Mouse (Mus musculus) limb, embryonic 14.5 days (tissue): ENCODE measurements at regions not wholly inside any gene's neighbourhood (a gene's known extent, or its start where the extent isn't known, plus 50 kb on each side); places are given as distances from the start of the nearest gene placed in this dataset.

ENCODE experiments used
- ATAC-seq: fragments of 200-750 bp; cut with Nextera tagmentation; 2 replicates; pipeline ENCODE4 v1.8.0; 2017; ENCODE audit warnings: low read depth, moderate number of reproducible peaks, moderate TSS enrichment; ENCODE audit not compliant: low FRiP score
- DNase-seq: peaks from one replicate; pipeline ENCODE4 v3.0.0-alpha.2; 2015; ENCODE audit warnings: low spot score
- H3K27ac ChIP-seq: fragments of 300-500 bp; sonication (generic); replicated peaks from 2 replicates; pipeline ENCODE4 v1.5.1; 2014; ENCODE audit warnings: low read depth, mild to moderate bottlenecking, low read length, moderate library complexity, mixed read lengths
- H3K27me3 ChIP-seq: fragments of 300-500 bp; sonication (generic); 2 replicates; pipeline ENCODE4 v1.6.1; 2014; ENCODE audit warnings: low read length, mixed read lengths; ENCODE audit not compliant: control insufficient read depth, insufficient read depth
- H3K36me3 ChIP-seq: fragments of 300-500 bp; sonication (generic); 2 replicates; pipeline ENCODE4 v1.6.1; 2014; ENCODE audit warnings: mild to moderate bottlenecking, low read length, moderate library complexity, mixed read lengths; ENCODE audit not compliant: control insufficient read depth, insufficient read depth
- H3K4me1 ChIP-seq: fragments of 300-500 bp; sonication (generic); 2 replicates; pipeline ENCODE4 v1.6.1; 2014; ENCODE audit warnings: antibody characterized with exemption, low read length, mixed read lengths; ENCODE audit not compliant: control insufficient read depth, insufficient read depth
- H3K4me2 ChIP-seq: fragments of 300-500 bp; sonication (generic); replicated peaks from 2 replicates; pipeline ENCODE4 v1.6.1; 2014; ENCODE audit warnings: low read depth, mild to moderate bottlenecking, low read length, moderate library complexity; ENCODE audit not compliant: severe bottlenecking
- H3K4me3 ChIP-seq: fragments of 300-500 bp; sonication (generic); replicated peaks from 2 replicates; pipeline ENCODE4 v1.5.1; 2014; ENCODE audit warnings: low read length
- H3K9ac ChIP-seq: fragments of 300-500 bp; sonication (generic); 2 replicates; pipeline ENCODE4 v1.6.1; 2014; ENCODE audit warnings: mild to moderate bottlenecking, low read depth, low read length, moderate library complexity; ENCODE audit not compliant: severe bottlenecking
- H3K9me3 ChIP-seq: fragments of 300-500 bp; sonication (generic); 2 replicates; pipeline ENCODE4 v1.6.1; 2016; ENCODE audit warnings: low read length; ENCODE audit not compliant: control insufficient read depth
- POLR2A ChIP-seq: fragments of 200-500 bp; IDR thresholded peaks from 2 replicates; pipeline ENCODE4 v1.8.0; 2012; ENCODE audit warnings: inconsistent platforms, mild to moderate bottlenecking, moderate library complexity, borderline replicate concordance; ENCODE audit not compliant: insufficient read depth, insufficient read length; ENCODE audit errors: extremely low read depth
- WGBS: fragments of 180-500 bp; shearing (Covaris S2); extraction: QIAGEN DNeasy Blood & Tissue Kit; methylation state at CpG from one replicate; pipeline ENCODE4 v1.1.7; 2014; 5-methylcytosine and 5-hydroxymethylcytosine counted together

- Histone ChIP-seq H3K9me3 (no peaks in the 10 kb centered on the region), H3K27me3 (no peaks in the 10 kb centered on the region), H3K4me2 (no peak overlapping the region), H3K9ac (no peak overlapping the region), H3K36me3 (no peaks in the 10 kb centered on the region), H3K4me1 (no peaks in the 10 kb centered on the region), H3K27ac (no peak overlapping the region), H3K4me3 (no peak overlapping the region)
- 86% methylated on average over 4 of the region's 4 CpGs for WGBS
- TF ChIP-seq POLR2A, result no peak
- ATAC-seq (no peak), DNase-seq (no peak)
Observed at GRCm38 (mm10) chr13:37550584-37550983, 205.6 kb downstream of the Ly86 start.

GRCm38 (mm10) chr13:37553392-37553791 lies 208.4 kb downstream of the Ly86 start:
- 39% methylated on average over 5 of the region's 5 CpGs for WGBS
- no peak for TF ChIP-seq POLR2A
- ATAC-seq, result no peak

GRCm38 (mm10) chr13:37557183-37557582 lies 212.2 kb downstream of the Ly86 start:
- DNase-seq, result no peak
- 90% methylated on average over 4 of the region's 8 CpGs for WGBS
- ATAC-seq, result no peak

More at GRCm38 (mm10) chr13:37553392-37553791, 208.4 kb downstream of the Ly86 start:
- Histone ChIP-seq H3K9ac (no peak overlapping the region), H3K4me1 (no peaks in the 10 kb centered on the region), H3K4me2 (no peak overlapping the region), H3K27me3 (no peaks in the 10 kb centered on the region), H3K36me3 (no peaks in the 10 kb centered on the region), H3K4me3 (no peak overlapping the region), H3K9me3 (no peaks in the 10 kb centered on the region), H3K27ac (no peak overlapping the region)
- DNase-seq, result no peak

GRCm38 (mm10) chr13:37557766-37558165 lies 212.8 kb downstream of the Ly86 start:
- ATAC-seq (no peak), DNase-seq (no peak)
- Histone ChIP-seq H3K27me3 (no peaks in the 10 kb centered on the region), H3K4me2 (no peak overlapping the region), H3K4me3 (no peak overlapping the region), H3K36me3 (no peaks in the 10 kb centered on the region), H3K27ac (no peak overlapping the region), H3K4me1 (peaks cover 31% of the 10 kb centered on the region), H3K9ac (no peak overlapping the region), H3K9me3 (no peaks in the 10 kb centered on the region)
- 89% methylated on average over 5 of the region's 5 CpGs for WGBS
- TF ChIP-seq POLR2A, result no peak

More at GRCm38 (mm10) chr13:37557183-37557582, 212.2 kb downstream of the Ly86 start:
- no peaks in the 10 kb centered on the region for H3K36me3 ChIP-seq
- H3K9ac ChIP-seq, result no peak overlapping the region
- H3K9me3 ChIP-seq, result no peaks in the 10 kb centered on the region
- no peak overlapping the region for H3K4me3 ChIP-seq
- no peak overlapping the region for H3K27ac ChIP-seq
- H3K4me2 ChIP-seq, result no peak overlapping the region
- no peaks in the 10 kb centered on the region for H3K27me3 ChIP-seq
- TF ChIP-seq POLR2A, result no peak
- peaks cover 25% of the 10 kb centered on the region for H3K4me1 ChIP-seq

GRCm38 (mm10) chr13:37559056-37559455 lies 214.0 kb downstream of the Ly86 start:
- Histone ChIP-seq H3K4me3 (no peak overlapping the region), H3K27ac (no peak overlapping the region), H3K4me1 (peaks cover 35% of the 10 kb centered on the region), H3K9ac (no peak overlapping the region), H3K27me3 (no peaks in the 10 kb centered on the region), H3K36me3 (no peaks in the 10 kb centered on the region), H3K4me2 (no peak overlapping the region), H3K9me3 (no peaks in the 10 kb centered on the region)
- ATAC-seq (no peak), DNase-seq (no peak)
- TF ChIP-seq POLR2A, result no peak
- WGBS, result 55% methylated on average over 5 of the region's 5 CpGs
